Mouse (Mus musculus): ENCODE data around the gene Cadm2.

DNA sequence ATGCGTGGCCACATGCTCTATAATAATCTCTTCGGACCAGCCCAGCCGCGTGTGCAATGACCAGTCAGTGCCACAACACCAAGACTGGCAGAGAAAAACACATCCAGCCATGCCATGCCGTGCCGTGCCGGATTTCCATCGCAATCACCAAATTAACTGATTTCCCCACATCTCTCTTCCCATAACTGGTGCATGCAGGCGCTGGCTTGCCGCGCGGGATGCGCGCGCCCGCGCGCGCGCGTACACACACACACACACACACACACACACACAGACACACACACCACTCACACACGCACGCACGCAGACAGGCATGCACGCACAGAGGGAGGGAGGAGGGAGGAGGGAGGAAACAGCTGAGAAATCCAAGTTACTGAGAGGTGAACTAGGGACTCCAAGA is 2.9 kb downstream of the Cadm2 start:
- TF ChIP-seq FLI1 (IDR thresholded peaks at IDR 0.05; ENCODE audit: low read length) (no peak), GATA1 (IDR thresholded peaks at IDR 0.05; ENCODE audit: borderline replicate concordance, low read length) (no peak)
